Comparison of ENCODE assay signal across 14 mouse cellular contexts in genomic region chr17:26382176-26382575, GRCm38 (mm10). TPM values are rescaled to one million over a fixed set of nuclear protein-coding genes. Genes with fewer than 3 reads are reported as not detected.
DNase-seq lines count a peak whose midpoint lies in the region; ATAC-seq and TF ChIP-seq lines count a peak whose summit lies in the region.
"Had no signal": no experiment of that assay in that cellular context is flagged by ENCODE, and none has a peak within 500 bp of the region (broad histone marks: within the 10 kb centered on the region; RNA-seq: fewer than 3 reads in every experiment).

No protein-coding gene starts in this region.

- intact Hi-C loops in heart, postnatal 10 days (cut with DNase I), result loop anchor here (5.0 kb wide), 1 partner anchor 35 kb away; no protein-coding TSS in a partner anchor

- H3K27ac ChIP-seq in heart, embryonic 10.5 days, result peak overlapping the region; percentile 85
- H3K27ac ChIP-seq in midbrain, embryonic 14.5 days (replicated peaks; ENCODE audit: low read depth, low read length), result 0 out of 2 replicates have a peak overlapping the region, but pooled peaks have one; percentile 45
- H3K27ac ChIP-seq in midbrain, embryonic 13.5 days, result no peak overlapping the region
- H3K27ac ChIP-seq in forebrain, embryonic 14.5 days (ENCODE audit: low read depth, low read length), result 0 out of 2 replicates have a peak overlapping the region, but pooled peaks have one; percentile 84
- peak overlapping the region; percentile 99 for H3K27ac ChIP-seq in olfactory bulb, adult 2 months (ENCODE audit: insufficient read depth, low read depth, low read length)
- H3K27ac ChIP-seq: liver, embryonic 15.5 days had no signal

- no peak for TF ChIP-seq CTCF in olfactory bulb, adult 2 months (IDR thresholded peaks at IDR 0.05; ENCODE audit: insufficient read depth, low read depth, low read length)

- H3K9me3 ChIP-seq in heart, embryonic 10.5 days, result no peaks in the 10 kb centered on the region
- no peaks in the 10 kb centered on the region for H3K9me3 ChIP-seq in midbrain, embryonic 14.5 days (ENCODE audit: control insufficient read depth, low read length)
- no peaks in the 10 kb centered on the region for H3K9me3 ChIP-seq in midbrain, embryonic 13.5 days
- H3K9me3 ChIP-seq in forebrain, embryonic 14.5 days (replicated peaks; ENCODE audit: control insufficient read depth, low read length), result no peaks in the 10 kb centered on the region
- H3K9me3 ChIP-seq: liver, embryonic 15.5 days had no signal

- H3K9ac ChIP-seq in midbrain, embryonic 14.5 days (replicated peaks; ENCODE audit: low read length), result no peak overlapping the region
- H3K9ac ChIP-seq in midbrain, embryonic 13.5 days (replicated peaks), result no peak overlapping the region
- H3K9ac ChIP-seq in forebrain, embryonic 14.5 days (ENCODE audit: low read length), result no peak overlapping the region
- H3K9ac ChIP-seq: liver, embryonic 15.5 days had no signal

- peaks cover 2% of the 10 kb centered on the region; the same call in 1 of the 2 replicates for H3K27me3 ChIP-seq in heart, embryonic 10.5 days (ENCODE audit: insufficient read depth, poor library complexity, severe bottlenecking)
- no peaks in the 10 kb centered on the region for H3K27me3 ChIP-seq in midbrain, embryonic 14.5 days (ENCODE audit: control insufficient read depth, insufficient read depth, low read length)
- H3K27me3 ChIP-seq in midbrain, embryonic 13.5 days, result no peaks in the 10 kb centered on the region
- H3K27me3 ChIP-seq in forebrain, embryonic 14.5 days (replicated peaks; ENCODE audit: control insufficient read depth, insufficient read depth, low read length), result no peaks in the 10 kb centered on the region

- TF ChIP-seq POLR2A in olfactory bulb, adult 2 months (IDR thresholded peaks at IDR 0.05; ENCODE audit: insufficient read depth, low read depth, low read length), result no peak

- DNase-seq in heart, embryonic 10.5 days (ENCODE audit: low spot score), result no peak
- DNase-seq in heart, postnatal 10 days, result no peak
- no peak for DNase-seq in midbrain, embryonic 14.5 days
- DNase-seq in forebrain, embryonic 14.5 days (ENCODE audit: low spot score), result no peak
- no peak for DNase-seq in embryo, embryonic 10.5 days (ENCODE audit: low spot score)
- no peak for DNase-seq in spleen, postnatal 36 days (ENCODE audit: low spot score in 2 of 2)
- DNase-seq: cerebellum, postnatal 36 days; gastrocnemius, postnatal 36 days; kidney, adult 18-20 months; lung, postnatal 36 days had no signal

- H3K4me2 ChIP-seq in midbrain, embryonic 14.5 days (ENCODE audit: low read length), result no peak overlapping the region
- H3K4me2 ChIP-seq in midbrain, embryonic 13.5 days (replicated peaks), result no peak overlapping the region
- H3K4me2 ChIP-seq in forebrain, embryonic 14.5 days (ENCODE audit: low read length), result no peak overlapping the region
- H3K4me2 ChIP-seq: liver, embryonic 15.5 days had no signal

- peaks cover 68% of the 10 kb centered on the region for H3K4me1 ChIP-seq in heart, embryonic 10.5 days
- peaks cover 17% of the 10 kb centered on the region for H3K4me1 ChIP-seq in midbrain, embryonic 14.5 days (ENCODE audit: control insufficient read depth, insufficient read depth, low read length)
- H3K4me1 ChIP-seq in midbrain, embryonic 13.5 days (replicated peaks), result peaks cover 24% of the 10 kb centered on the region
- H3K4me1 ChIP-seq in forebrain, embryonic 14.5 days (ENCODE audit: control insufficient read depth, insufficient read depth, low read length), result peaks cover 5% of the 10 kb centered on the region; the same call in 1 of the 2 replicates
- peaks cover 67% of the 10 kb centered on the region for H3K4me1 ChIP-seq in olfactory bulb, adult 2 months (ENCODE audit: control insufficient read depth, insufficient read depth, low read length)
- H3K4me1 ChIP-seq: liver, embryonic 15.5 days had no signal

- H3K36me3 ChIP-seq in heart, embryonic 10.5 days, result no peaks in the 10 kb centered on the region
- H3K36me3 ChIP-seq in midbrain, embryonic 14.5 days (ENCODE audit: control insufficient read depth, insufficient read depth, low read length), result no peaks in the 10 kb centered on the region
- no peaks in the 10 kb centered on the region for H3K36me3 ChIP-seq in midbrain, embryonic 13.5 days
- H3K36me3 ChIP-seq in forebrain, embryonic 14.5 days (ENCODE audit: control insufficient read depth, insufficient read depth, low read length), result no peaks in the 10 kb centered on the region
- H3K36me3 ChIP-seq: liver, embryonic 15.5 days had no signal

- WGBS in heart, embryonic 10.5 days, result 29% methylated on average over 3 of the region's 3 CpGs
- WGBS in midbrain, embryonic 14.5 days, result 84% methylated on average over 3 of the region's 3 CpGs
- WGBS in midbrain, embryonic 13.5 days, result 82% methylated on average over 3 of the region's 3 CpGs
- WGBS in forebrain, embryonic 14.5 days, result 89% methylated on average over 3 of the region's 3 CpGs
- 79% methylated on average over 3 of the region's 3 CpGs for WGBS in olfactory bulb, adult 2 months

- H3K4me3 ChIP-seq in heart, embryonic 10.5 days, result no peak overlapping the region
- no peak overlapping the region for H3K4me3 ChIP-seq in midbrain, embryonic 14.5 days (replicated peaks; ENCODE audit: low read depth, low read length)
- H3K4me3 ChIP-seq in midbrain, embryonic 13.5 days (replicated peaks), result no peak overlapping the region
- H3K4me3 ChIP-seq in forebrain, embryonic 14.5 days (ENCODE audit: low read depth, low read length), result no peak overlapping the region
- H3K4me3 ChIP-seq in olfactory bulb, adult 2 months (ENCODE audit: insufficient read depth, low read depth, low read length), result no peak overlapping the region
- H3K4me3 ChIP-seq: liver, embryonic 15.5 days; myocyte had no signal

- ATAC-seq in midbrain, embryonic 14.5 days (ENCODE audit: low FRiP score, low TSS enrichment), result no peak
- ATAC-seq in midbrain, embryonic 13.5 days, result no peak
- no peak for ATAC-seq in forebrain, embryonic 14.5 days

RNA-seq across cellular contexts. Expression of gene Neurl1b, which starts 32.5 kb away (rescaled TPM):
- 1.3 and 1.8 TPM in 2 replicates for polyA plus RNA-seq in heart, embryonic 10.5 days (2016; fragmentation: Nextera tagmentation; extraction: Ambion mirVana)
- 10 to 100 TPM; 23.8 to 24.3 TPM for total RNA-seq in heart, postnatal 10 days (2021)
- 1.6 and 3.6 TPM in 2 replicates for polyA plus RNA-seq in midbrain, embryonic 14.5 days (2014; fragmentation: Nextera tagmentation; extraction: Ambion mirVana)
- 0.75 and 0.82 TPM in 2 replicates for polyA plus RNA-seq in midbrain, embryonic 13.5 days (2015; fragmentation: Nextera tagmentation; extraction: Ambion mirVana)
- polyA plus RNA-seq in forebrain, embryonic 14.5 days (2014; fragmentation: Nextera tagmentation; extraction: Ambion mirVana), result 2.0 and 3.2 TPM in 2 replicates
- not detected in 2 replicates for polyA plus RNA-seq in olfactory bulb, adult 2 months (2012; ENCODE audit: insufficient read depth, insufficient read length, low replicate concordance, missing spikeins)
